Mouse (Mus musculus) small intestine, adult 2 months (tissue): ENCODE measurements around the gene Ahcyl2.
A peak's percentile ranks its signal among the peaks of the same experiment; 100 is the strongest.

ENCODE experiments used
- CTCF ChIP-seq: fragments of 200-500 bp; IDR thresholded peaks from 2 replicates; pipeline ENCODE4 v1.5.1; 2012; ENCODE audit warnings: low read depth, mild to moderate bottlenecking, control low read depth, inconsistent platforms, low read length, moderate library complexity, mixed read lengths; ENCODE audit not compliant: insufficient replicate concordance, insufficient read length; ENCODE audit errors: extremely low read depth
- POLR2A ChIP-seq: fragments of 200-500 bp; IDR thresholded peaks from 2 replicates; pipeline ENCODE4 v1.6.1; 2012; ENCODE audit warnings: low read depth, mild to moderate bottlenecking, control low read depth, inconsistent platforms, low read length, moderate library complexity

DNA sequence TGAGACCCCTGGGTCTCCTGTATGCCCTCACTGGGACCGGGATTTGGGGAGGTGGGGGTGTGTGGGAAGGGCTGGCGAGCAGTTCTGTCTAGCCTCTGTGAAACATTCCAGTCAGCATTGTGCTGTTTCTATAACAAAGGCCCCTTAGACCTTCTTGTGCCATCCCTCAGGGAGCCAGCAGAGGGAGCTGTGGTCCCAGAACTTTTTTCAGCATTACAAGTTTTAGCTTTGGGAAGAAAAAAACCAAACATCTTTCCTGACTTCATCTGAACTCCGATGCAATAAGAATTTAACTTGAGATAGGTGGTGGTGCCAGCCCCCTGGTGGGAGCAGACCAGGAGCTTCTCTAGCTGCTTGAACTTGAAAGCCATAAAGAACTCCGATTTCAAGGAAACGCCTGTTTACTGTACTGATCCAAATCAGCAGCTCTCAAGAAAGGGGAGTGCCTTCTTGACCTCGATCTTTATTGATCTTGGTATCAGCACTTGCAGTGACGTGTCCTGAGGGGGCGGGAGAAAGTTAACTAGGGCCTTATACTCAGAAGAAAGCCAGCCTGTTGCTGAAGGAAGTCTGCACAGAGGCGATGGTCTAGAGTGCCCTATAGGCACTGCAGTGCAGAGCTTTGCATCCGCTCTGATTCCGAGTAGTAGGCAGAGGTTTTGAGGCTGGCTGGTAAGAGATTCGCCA is 85.5 kb downstream of the Ahcyl2 start:
- TF ChIP-seq POLR2A: peak; percentile 90; the same call in 1 of the 2 replicates
- peak; percentile 98; the same call in 1 of the 2 replicates for TF ChIP-seq CTCF
